Mouse (Mus musculus): ENCODE results near the gene A930018P22Rik.
"Not testable (repeated sequence)": the region's sequence is repeated elsewhere in the genome, so short reads cannot be mapped to it uniquely, and the experiment has no call there.

Gene A930018P22Rik

DNA sequence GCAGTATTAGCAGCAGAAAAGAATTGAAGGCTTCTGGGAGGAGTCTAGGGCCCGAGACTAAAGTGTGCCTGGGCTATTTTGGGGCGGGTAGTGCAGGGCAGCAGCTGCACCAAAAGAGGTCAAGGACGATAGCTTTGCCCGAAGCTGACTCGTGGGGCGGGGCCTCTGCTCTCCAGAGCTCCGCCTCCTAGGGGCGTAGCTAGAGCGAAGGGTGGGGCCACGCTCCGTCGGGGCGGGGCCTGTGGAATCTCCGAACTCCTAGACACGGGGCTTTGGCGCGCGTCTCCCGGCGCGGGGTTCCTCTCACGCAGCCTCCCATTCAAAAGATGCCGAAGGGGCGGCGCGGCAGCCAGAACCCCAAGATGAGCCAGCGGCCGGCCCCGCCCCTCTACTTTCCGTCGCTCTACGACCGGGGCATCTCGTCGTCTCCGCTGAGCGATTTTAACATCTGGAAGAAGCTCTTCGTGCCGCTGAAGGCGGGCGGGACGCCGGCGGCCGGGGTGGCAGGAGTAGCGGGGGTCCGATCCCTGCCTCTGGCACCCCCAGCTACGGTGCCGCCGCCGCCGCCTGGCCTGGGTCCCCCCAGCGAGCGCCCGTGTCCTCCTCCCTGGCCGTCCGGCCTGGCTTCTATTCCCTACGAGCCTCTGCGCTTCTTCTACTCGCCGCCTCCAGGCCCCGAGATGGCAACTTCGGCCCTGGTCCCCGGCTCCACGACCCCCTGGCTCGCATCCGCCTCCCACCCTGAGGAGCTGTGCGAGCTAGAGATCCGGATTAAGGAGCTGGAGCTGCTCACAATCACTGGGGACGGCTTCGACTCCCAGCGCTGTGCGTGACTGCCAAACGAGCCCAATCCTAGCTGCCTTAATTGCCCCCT lies at the start of gene A930018P22Rik:
TSS of gene A930018P22Rik (plus strand) at position 265 of the 874 bp plus-strand sequence.
- DNase-seq (ENCODE audit: low spot score): peak; percentile 90

DNA sequence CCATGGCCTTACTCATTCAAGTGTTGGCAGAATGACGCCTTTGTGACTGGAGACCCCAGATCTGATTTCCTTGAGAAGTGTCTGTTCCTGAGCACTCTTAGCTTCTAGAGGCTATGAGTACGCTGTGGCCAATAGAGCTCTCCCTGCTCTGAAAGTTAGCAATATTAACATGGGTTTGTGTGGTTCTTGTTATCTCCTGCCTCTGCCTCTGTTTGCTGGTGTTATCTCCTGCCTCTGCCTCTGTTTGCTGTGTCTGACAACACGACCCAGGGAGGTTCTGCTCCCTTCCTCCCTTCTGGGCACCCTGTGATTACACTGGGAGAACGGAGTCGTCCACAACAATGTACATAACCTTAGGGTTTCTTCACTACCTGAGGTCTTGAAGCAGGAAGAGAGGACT lies 44.3 kb upstream of the A930018P22Rik start:
- DNase-seq (ENCODE audit: low spot score): not testable (repeated sequence)

GRCm38 (mm10) chr2:104081436-104082050 lies 41.0 kb upstream of the A930018P22Rik start:
- not testable (repeated sequence) for DNase-seq (ENCODE audit: low spot score)

- no peak for DNase-seq (ENCODE audit: low spot score)
Observed at GRCm38 (mm10) chr2:104082474-104082873, 40.1 kb upstream of the A930018P22Rik start.

DNA sequence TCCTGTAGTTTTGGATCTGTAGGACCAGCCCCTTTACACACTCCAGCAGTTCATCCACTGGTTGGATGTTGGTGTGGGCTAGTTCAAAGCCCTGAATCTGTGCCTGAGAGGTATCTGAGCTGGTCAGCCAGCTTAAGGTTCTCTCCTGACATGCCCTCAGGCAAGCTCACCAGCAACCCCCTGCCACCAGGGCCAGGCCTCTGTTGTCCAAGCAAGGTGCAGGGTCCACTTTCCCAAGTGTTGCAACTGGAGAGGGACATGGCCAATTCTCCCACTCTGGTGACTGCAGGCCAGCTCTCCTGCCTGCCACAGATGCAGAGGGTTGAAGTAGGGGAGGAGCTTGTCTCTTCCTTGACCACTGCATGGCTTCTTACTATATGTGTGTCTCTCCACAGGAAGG lies 38.5 kb upstream of the A930018P22Rik start:
- DNase-seq (ENCODE audit: low spot score): not testable (repeated sequence)

- not testable (repeated sequence) for DNase-seq (ENCODE audit: low spot score)
Observed at GRCm38 (mm10) chr2:104087562-104087961, 35.0 kb upstream of the A930018P22Rik start.

- DNase-seq (ENCODE audit: low spot score): no peak
Observed at GRCm38 (mm10) chr2:104093305-104093704, 29.3 kb upstream of the A930018P22Rik start.

GRCm38 (mm10) chr2:104095741-104096213 lies 26.8 kb upstream of the A930018P22Rik start, which contains the start of gene Cd59a:
Gene Cd59a, plus strand, starts transcription at chr2:104095801.
- peak; percentile 83 for DNase-seq (ENCODE audit: low spot score)

GRCm38 (mm10) chr2:104096256-104096655 lies 26.3 kb upstream of the A930018P22Rik start:
- no peak for DNase-seq (ENCODE audit: low spot score)

GRCm38 (mm10) chr2:104096796-104097195 lies 25.8 kb upstream of the A930018P22Rik start:
- DNase-seq (ENCODE audit: low spot score): not testable (repeated sequence)

DNA sequence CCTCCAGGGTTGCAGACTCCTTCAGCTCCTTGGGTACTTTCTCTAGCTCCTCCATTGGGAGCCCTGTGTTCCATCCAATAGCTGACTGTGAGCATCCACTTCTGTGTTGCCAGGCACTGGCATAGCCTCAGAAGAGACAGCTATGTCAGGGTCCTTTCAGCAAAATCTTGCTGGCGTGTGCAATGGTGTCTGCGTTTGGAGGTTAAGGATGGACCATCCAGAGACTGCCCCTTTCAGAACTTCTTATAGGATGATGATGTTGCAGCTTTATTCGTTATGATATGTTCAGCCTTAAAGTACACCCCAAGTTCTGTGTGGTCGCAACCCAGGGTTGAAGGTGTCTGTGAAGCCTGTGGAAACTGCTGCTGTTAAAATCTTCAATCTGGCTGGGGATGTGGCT lies 25.2 kb upstream of the A930018P22Rik start:
- DNase-seq (ENCODE audit: low spot score): not testable (repeated sequence)

DNA sequence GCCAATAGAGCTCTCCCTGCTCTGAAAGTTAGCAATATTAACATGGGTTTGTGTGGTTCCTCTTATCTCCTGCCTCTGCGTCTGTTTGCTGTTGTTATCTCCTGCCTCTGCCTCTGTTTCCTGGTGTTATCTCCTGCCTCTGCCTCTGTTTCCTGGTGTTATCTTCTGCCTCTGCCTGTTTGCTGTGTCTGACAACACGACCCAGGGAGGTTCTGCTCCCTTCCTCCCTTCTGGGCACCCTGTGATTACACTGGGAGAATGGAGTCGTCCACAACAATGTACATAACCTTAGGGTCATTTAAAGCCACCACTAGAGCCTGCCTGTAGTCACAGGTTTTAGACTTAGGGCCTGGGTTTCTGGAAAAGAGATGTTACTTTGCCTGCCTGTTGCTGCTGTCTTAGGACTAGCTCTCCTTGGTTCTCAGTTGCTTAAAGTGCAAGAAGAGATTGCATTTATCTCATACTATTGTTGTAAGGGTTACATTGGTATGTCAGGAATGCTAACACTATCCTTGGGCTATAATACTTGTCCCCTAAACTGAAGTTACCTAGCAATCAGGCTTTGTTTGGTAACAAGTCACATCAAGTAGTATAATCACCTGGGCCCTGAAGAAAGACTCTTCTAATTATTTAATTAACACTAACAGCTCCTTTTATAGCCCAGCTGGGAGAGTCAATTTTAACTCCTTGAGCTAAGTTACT lies 23.9 kb upstream of the A930018P22Rik start:
- no peak for DNase-seq (ENCODE audit: low spot score)

DNA sequence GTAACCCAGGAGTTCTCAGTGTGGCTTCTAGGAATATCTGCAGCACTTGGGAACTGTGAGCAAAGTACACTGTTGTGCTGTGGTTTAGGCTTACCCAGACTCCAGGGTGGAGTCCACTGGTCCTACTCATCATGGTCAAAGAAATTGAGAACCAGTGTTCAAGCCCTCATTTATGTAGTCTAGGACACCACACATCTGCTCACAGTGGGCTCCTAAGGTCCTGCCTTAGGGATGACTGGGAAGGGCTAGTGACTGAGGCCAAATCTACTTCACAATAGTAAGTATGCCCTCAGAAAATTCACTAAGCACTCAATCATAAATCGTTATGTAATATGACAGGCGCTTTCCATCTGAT lies 23.4 kb upstream of the A930018P22Rik start:
- DNase-seq (ENCODE audit: low spot score): no peak

DNA sequence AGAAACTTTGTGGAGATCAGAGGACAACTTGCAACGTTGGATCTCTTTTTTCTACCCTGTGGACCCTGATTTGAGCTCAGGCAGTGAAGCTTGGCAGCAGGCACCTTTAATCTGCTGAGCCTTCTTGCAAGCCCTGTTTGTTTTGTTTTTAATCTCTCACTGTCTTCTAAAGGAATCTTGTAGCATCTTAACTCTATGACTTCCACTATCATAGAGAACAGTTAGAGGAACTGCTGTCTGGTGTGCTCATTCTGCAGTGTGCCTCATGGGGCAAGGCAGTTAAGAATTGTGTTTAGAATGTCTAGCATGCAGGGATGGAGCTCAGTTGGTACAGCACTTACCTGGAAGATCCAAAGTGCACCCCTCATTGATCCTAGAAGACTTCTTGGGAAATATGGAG lies 22.6 kb upstream of the A930018P22Rik start:
- DNase-seq (ENCODE audit: low spot score): no peak

GRCm38 (mm10) chr2:104104800-104105199 lies 17.8 kb upstream of the A930018P22Rik start:
- no peak for DNase-seq (ENCODE audit: low spot score)

DNA sequence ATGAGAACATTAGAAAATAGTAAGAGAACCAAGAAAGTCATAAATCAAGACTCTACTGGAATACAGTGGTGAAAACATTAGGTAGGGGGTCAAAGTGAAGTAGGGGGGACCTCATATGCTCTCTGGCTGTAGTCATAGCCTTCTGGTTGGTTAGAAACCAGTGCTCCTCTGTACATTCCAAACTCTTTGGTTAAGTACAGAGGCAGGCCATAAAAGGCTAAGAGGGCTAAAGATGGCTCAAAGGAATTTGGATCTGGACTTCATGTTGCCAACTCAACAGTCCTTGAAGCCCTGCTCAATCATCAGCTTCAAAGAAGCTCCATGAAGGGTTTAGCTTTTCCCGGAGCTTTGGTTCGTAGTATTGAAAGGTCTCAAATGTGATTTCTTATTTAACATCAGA lies 13.5 kb upstream of the A930018P22Rik start:
- DNase-seq (ENCODE audit: low spot score): not testable (repeated sequence)

DNA sequence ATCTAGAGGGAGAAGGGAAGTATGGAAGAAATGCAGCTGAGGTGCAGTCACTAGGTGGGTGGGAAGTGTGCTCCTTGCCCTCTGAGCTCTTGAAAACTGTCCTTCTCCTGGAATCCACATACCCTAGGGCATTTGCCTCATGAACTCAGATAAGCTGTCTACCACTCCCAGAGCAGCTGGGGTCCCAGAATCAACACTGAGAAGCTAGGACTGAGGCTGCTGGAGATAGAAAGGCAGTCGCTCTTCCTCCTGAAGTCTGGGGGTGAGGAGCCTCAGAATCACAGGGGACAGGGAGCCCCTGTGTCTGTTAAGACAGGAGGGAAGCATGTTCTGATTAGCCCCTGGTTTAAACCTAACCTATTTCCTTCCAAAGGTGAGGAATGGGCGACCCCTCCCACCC lies 13.0 kb upstream of the A930018P22Rik start:
- DNase-seq (ENCODE audit: low spot score): no peak

GRCm38 (mm10) chr2:104110031-104110430 lies 12.5 kb upstream of the A930018P22Rik start:
- no peak for DNase-seq (ENCODE audit: low spot score)

GRCm38 (mm10) chr2:104111170-104111797 lies 11.3 kb upstream of the A930018P22Rik start:
- DNase-seq (ENCODE audit: low spot score): not testable (repeated sequence)

DNA sequence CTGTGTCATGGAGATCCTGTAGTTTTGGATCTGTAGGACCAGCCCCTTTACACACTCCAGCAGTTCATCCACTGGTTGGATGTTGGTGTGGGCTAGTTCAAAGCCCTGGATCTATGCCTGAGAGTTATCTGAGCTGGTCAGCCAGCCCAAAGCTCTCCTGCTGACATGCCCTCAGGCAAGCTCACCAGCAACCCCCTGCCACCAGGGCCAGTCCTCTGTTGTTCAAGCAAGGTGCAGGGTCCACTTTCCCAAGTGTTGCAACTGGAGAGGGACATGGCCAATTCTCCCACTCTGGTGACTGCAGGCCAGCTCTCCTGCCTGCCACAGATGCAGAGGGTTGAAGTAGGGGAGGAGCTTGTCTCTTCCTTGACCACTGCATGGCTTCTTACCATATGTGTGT lies 9.0 kb upstream of the A930018P22Rik start:
- not testable (repeated sequence) for DNase-seq (ENCODE audit: low spot score)

- no peak for DNase-seq (ENCODE audit: low spot score)
Observed at GRCm38 (mm10) chr2:104114898-104115297, 7.7 kb upstream of the A930018P22Rik start.

DNA sequence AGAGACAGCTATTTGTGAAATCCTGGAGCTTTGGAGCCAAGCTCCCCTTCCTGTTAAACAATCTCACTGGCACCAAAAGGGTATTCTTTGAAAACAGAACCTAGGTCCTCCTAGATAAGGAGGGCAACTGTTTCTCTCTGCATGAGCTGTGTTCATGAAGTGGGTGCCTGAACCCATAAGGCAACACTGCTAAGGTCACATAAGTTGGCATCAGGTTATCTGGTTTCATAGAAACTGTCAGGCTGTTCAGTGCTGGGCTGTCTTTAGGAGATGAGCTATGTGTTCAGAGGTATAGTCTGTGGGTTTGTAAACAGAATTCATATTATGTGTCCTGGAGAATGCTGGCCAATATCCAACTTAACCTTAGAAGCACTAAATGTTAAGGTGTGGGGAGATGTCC lies 5.4 kb upstream of the A930018P22Rik start:
- not testable (repeated sequence) for DNase-seq (ENCODE audit: low spot score)

All from urinary bladder, postnatal 14 days (tissue).